Mouse (Mus musculus) stomach, embryonic 14.5 days (tissue): ENCODE data around the gene Hipk4. TPM values are rescaled to one million over a fixed set of nuclear protein-coding genes. Genes with fewer than 3 reads are reported as not detected.

Experiments
- ATAC-seq: fragments of 200-750 bp; cut with Nextera tagmentation; 2 replicates; pipeline ENCODE4 v1.8.0; 2017; ENCODE audit warnings: low read depth, moderate TSS enrichment; ENCODE audit not compliant: insufficient number of reproducible peaks, insufficient read depth, low FRiP score
- H3K27ac ChIP-seq: fragments of 300-500 bp; sonication (generic); 2 replicates; pipeline ENCODE4 v1.5.1; 2014; ENCODE audit warnings: mild to moderate bottlenecking, low read length, moderate library complexity, mixed read lengths
- H3K27me3 ChIP-seq: fragments of 300-500 bp; sonication (generic); 2 replicates; pipeline ENCODE4 v1.6.1; 2014; ENCODE audit warnings: low read length, control low read depth, mixed read lengths; ENCODE audit not compliant: control insufficient read depth, insufficient read depth
- H3K36me3 ChIP-seq: fragments of 300-500 bp; sonication (generic); 2 replicates; pipeline ENCODE4 v1.6.1; 2014; ENCODE audit warnings: mild to moderate bottlenecking, control low read depth, low read length, moderate library complexity, mixed read lengths; ENCODE audit not compliant: control insufficient read depth, insufficient read depth
- H3K4me1 ChIP-seq: fragments of 300-500 bp; sonication (generic); 2 replicates; pipeline ENCODE4 v1.6.1; 2014; ENCODE audit warnings: low read length, control low read depth, mixed read lengths; ENCODE audit not compliant: control insufficient read depth, insufficient read depth
- H3K4me2 ChIP-seq: fragments of 300-500 bp; sonication (generic); replicated peaks from 2 replicates; pipeline ENCODE4 v1.6.1; 2014; ENCODE audit warnings: low read depth, low read length, control low read depth
- H3K4me3 ChIP-seq: fragments of 300-500 bp; sonication (generic); 2 replicates; pipeline ENCODE4 v1.5.1; 2014; ENCODE audit warnings: low read depth, low read length, control low read depth
- H3K9ac ChIP-seq: fragments of 300-500 bp; sonication (generic); replicated peaks from 2 replicates; pipeline ENCODE4 v1.6.1; 2014; ENCODE audit warnings: low read depth, mild to moderate bottlenecking, control low read depth, low read length, moderate library complexity, mixed read lengths
- H3K9me3 ChIP-seq: fragments of 300-500 bp; sonication (generic); 2 replicates; pipeline ENCODE4 v1.6.1; 2016; ENCODE audit warnings: low read depth, low read length, control low read depth; ENCODE audit not compliant: control insufficient read depth
- WGBS: fragments of 180-500 bp; shearing (Covaris S2); extraction: QIAGEN DNeasy Blood & Tissue Kit; methylation state at CpG from one replicate; pipeline ENCODE4 v1.1.7; 2014; 5-methylcytosine and 5-hydroxymethylcytosine counted together
- polyA plus RNA-seq: library from polyadenylated mRNA; unstranded; fragments of >200 nt; fragmentation: Nextera tagmentation; extraction: Ambion mirVana; gene quantifications from 2 replicates; pipeline ENCODE4 v1.2.1, GENCODE M21; 2014

The Hipk4 gene
- 1.0 and 1.3 TPM in 2 replicates for polyA plus RNA-seq

GRCm38 (mm10) chr7:27522967-27523366 is at the start of gene Hipk4:
Gene Hipk4 (plus strand): TSS chr7:27523267.
- 54% methylated on average over 5 of the region's 5 CpGs for WGBS
- Histone ChIP-seq H3K36me3 (peaks cover under 1% of the 10 kb centered on the region; the same call in 1 of the 2 replicates), H3K9me3 (0 out of 2 replicates have a peak, but pooled peaks cover 3% of the 10 kb centered on the region), H3K4me2 (no peak within 1 kb of the TSS), H3K27ac (no peak within 1 kb of the TSS), H3K4me1 (no peaks in the 10 kb centered on the region), H3K9ac (no peak within 1 kb of the TSS), H3K27me3 (no peaks in the 10 kb centered on the region), H3K4me3 (no peak within 1 kb of the TSS)
- no peak for ATAC-seq

GRCm38 (mm10) chr7:27473835-27474489 is 49.1 kb upstream of the Hipk4 start:
- ATAC-seq: no peak; the same call in 1 of the 2 replicates
- peak overlapping the region; percentile 41 for H3K9ac ChIP-seq
- H3K4me1 ChIP-seq: 0 out of 2 replicates have a peak, but pooled peaks cover 3% of the 10 kb centered on the region
- no peaks in the 10 kb centered on the region for H3K27me3 ChIP-seq
- peaks cover 14% of the 10 kb centered on the region; the same call in 1 of the 2 replicates for H3K36me3 ChIP-seq
- H3K4me3 ChIP-seq: peak overlapping the region; percentile 82
- H3K27ac ChIP-seq: peak overlapping the region; percentile 95
- H3K9me3 ChIP-seq: no peaks in the 10 kb centered on the region
- under 1% methylated on average over 34 of the region's 34 CpGs for WGBS
- H3K4me2 ChIP-seq: peak overlapping the region; percentile 53

DNA sequence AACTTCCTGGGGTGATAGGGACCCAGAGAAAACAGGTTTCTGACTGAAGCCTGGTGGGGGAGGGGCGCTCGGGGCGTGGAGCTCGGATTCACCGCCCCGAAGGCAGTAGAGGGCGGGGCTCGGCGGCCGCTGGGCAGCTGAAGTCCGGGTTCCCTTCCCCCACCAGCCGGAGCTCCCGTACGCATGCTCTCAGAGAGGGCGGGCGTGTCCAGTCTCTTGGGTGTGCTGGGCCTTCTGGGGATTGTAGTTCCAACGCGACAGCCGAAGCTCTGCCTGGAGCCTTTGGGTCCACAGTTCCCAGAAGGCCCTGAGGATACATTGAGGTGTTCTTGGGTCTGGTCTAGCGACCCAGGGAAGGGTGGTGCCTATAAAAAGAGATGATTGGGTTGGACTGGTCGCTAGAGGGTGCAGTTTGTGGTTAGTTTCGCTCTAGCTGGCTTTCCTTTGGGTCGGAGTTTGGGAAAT is 48.5 kb upstream of the Hipk4 start:
- peak overlapping the region; percentile 82 for H3K4me3 ChIP-seq
- WGBS: under 1% methylated on average over 23 of the region's 23 CpGs
- ATAC-seq: peak; percentile 94
- H3K9me3 ChIP-seq: no peaks in the 10 kb centered on the region
- peaks cover 14% of the 10 kb centered on the region; the same call in 1 of the 2 replicates for H3K36me3 ChIP-seq
- H3K27me3 ChIP-seq: no peaks in the 10 kb centered on the region
- peak overlapping the region; percentile 53 for H3K4me2 ChIP-seq
- H3K9ac ChIP-seq: peak overlapping the region; percentile 41
- peak overlapping the region; percentile 95 for H3K27ac ChIP-seq
- 0 out of 2 replicates have a peak, but pooled peaks cover 3% of the 10 kb centered on the region for H3K4me1 ChIP-seq

DNA sequence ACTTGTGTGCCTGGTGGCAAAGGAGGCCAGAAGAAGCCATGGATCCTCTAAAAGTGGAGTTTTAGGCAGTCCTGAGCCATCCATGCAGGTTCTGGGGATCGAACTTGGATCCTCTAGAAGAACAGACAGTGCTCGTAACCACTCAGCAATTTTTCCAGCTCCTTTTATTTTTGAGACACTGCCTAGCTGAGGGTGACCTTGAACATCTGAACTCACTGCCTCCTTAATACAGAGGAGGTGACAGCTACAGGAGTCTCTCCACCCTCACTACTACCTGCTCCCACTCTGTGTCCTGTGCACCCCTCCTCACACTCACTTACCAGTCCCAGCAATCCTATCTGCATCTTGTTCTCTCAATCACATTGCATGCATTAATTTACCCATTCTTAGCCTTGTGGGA is 47.5 kb upstream of the Hipk4 start:
- Histone ChIP-seq H3K4me2 (peak overlapping the region; percentile 53; the same call in 1 of the 2 replicates), H3K9me3 (no peaks in the 10 kb centered on the region), H3K27ac (no peak overlapping the region), H3K27me3 (no peaks in the 10 kb centered on the region), H3K4me3 (no peak overlapping the region), H3K4me1 (0 out of 2 replicates have a peak, but pooled peaks cover 3% of the 10 kb centered on the region), H3K36me3 (peaks cover 14% of the 10 kb centered on the region; the same call in 1 of the 2 replicates), H3K9ac (no peak overlapping the region)
- WGBS: 93% methylated on average over 2 of the region's 2 CpGs
- ATAC-seq: no peak

DNA sequence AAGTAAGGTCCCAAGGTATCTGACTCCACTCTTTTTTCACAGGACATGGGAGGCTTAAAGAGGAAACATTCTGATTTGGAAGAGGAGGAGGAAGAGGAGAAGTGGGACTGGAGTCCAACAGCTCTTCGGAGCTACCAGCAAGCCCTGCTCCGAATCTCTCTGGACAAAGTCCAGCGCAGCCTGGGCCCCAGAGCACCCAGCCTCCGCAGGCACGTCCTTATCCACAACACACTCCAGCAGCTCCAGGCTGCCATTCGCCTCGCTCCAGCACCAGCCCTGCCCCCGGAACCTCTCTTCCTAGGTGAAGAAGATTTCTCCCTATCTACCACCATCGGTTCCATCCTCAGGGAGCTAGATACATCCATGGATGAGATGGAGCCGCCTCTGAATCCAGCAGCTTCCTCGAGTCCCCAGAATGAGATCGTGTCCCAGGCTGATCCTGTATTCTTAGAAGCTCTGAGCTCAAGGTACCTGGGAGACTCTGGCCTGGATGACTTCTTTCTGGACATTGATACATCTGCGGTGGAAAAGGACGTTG is 46.9 kb upstream of the Hipk4 start:
- no peak for ATAC-seq
- H3K4me2 ChIP-seq: no peak overlapping the region
- no peaks in the 10 kb centered on the region for H3K27me3 ChIP-seq
- H3K4me3 ChIP-seq: no peak overlapping the region
- 0 out of 2 replicates have a peak, but pooled peaks cover 3% of the 10 kb centered on the region for H3K4me1 ChIP-seq
- no peak overlapping the region for H3K9ac ChIP-seq
- 93% methylated on average over 14 of the region's 14 CpGs for WGBS
- H3K27ac ChIP-seq: no peak overlapping the region
- H3K9me3 ChIP-seq: no peaks in the 10 kb centered on the region
- H3K36me3 ChIP-seq: peaks cover 14% of the 10 kb centered on the region; the same call in 1 of the 2 replicates

- H3K27me3 ChIP-seq: no peaks in the 10 kb centered on the region
- no peak overlapping the region for H3K9ac ChIP-seq
- 70% methylated on average over 7 of the region's 7 CpGs for WGBS
- H3K4me1 ChIP-seq: no peaks in the 10 kb centered on the region
- no peaks in the 10 kb centered on the region for H3K9me3 ChIP-seq
- H3K4me2 ChIP-seq: no peak overlapping the region
- H3K4me3 ChIP-seq: no peak overlapping the region
- peaks cover 14% of the 10 kb centered on the region; the same call in 1 of the 2 replicates for H3K36me3 ChIP-seq
- ATAC-seq: no peak
- H3K27ac ChIP-seq: no peak overlapping the region
Observed at GRCm38 (mm10) chr7:27478561-27478960, 44.5 kb upstream of the Hipk4 start.

- WGBS: 54% methylated on average over 1 of the region's 1 CpGs
- H3K9ac ChIP-seq: no peak overlapping the region
- no peaks in the 10 kb centered on the region for H3K9me3 ChIP-seq
- no peak overlapping the region for H3K4me3 ChIP-seq
- ATAC-seq: no peak
- H3K4me1 ChIP-seq: no peaks in the 10 kb centered on the region
- no peak overlapping the region for H3K4me2 ChIP-seq
- peaks cover 14% of the 10 kb centered on the region; the same call in 1 of the 2 replicates for H3K36me3 ChIP-seq
- H3K27ac ChIP-seq: no peak overlapping the region
- H3K27me3 ChIP-seq: no peaks in the 10 kb centered on the region
Observed at GRCm38 (mm10) chr7:27479750-27480149, 43.3 kb upstream of the Hipk4 start.

- no peaks in the 10 kb centered on the region for H3K27me3 ChIP-seq
- ATAC-seq: no peak
- peaks cover 14% of the 10 kb centered on the region; the same call in 1 of the 2 replicates for H3K36me3 ChIP-seq
- H3K9ac ChIP-seq: no peak overlapping the region
- no peaks in the 10 kb centered on the region for H3K9me3 ChIP-seq
- H3K4me1 ChIP-seq: no peaks in the 10 kb centered on the region
- 61% methylated on average over 3 of the region's 3 CpGs for WGBS
- H3K27ac ChIP-seq: peak overlapping the region; percentile 84
- peak overlapping the region; percentile 36 for H3K4me2 ChIP-seq
- H3K4me3 ChIP-seq: peak overlapping the region; percentile 23; the same call in 1 of the 2 replicates
Observed at GRCm38 (mm10) chr7:27480506-27480905, 42.6 kb upstream of the Hipk4 start.
